Mouse (Mus musculus) 3134 (cell line): ENCODE data around the gene Itga9.
A peak's percentile ranks its signal among the peaks of the same experiment; 100 is the strongest.

Experiments used
- DNase-seq: peaks from one replicate; pipeline ENCODE4 v3.0.0-alpha.2; 2011; ENCODE audit warnings: low spot score; ENCODE audit not compliant: insufficient read length; ENCODE audit errors: extremely low read depth

Itga9 gene

DNA sequence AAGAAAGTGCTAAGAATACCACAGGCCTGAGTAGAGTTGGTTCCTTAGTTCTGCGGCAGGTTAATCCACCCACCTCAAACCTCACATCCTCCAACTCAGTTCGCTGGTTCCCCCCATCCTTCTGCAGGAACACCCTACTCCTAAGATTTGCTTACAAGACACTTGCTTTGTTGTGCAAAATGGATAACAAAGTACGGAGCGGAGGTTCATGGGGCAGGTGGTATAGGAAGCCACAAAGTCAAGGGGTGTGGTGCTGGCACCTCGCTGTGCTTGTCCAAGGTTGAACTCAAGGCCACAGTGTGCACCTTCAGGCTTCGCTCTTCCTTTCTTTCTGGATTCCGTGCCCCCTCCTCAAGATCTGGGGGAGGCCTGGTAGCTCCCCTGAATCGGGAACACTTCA, 257.0 kb downstream of the Itga9 start:
- DNase-seq, result no peak

DNA sequence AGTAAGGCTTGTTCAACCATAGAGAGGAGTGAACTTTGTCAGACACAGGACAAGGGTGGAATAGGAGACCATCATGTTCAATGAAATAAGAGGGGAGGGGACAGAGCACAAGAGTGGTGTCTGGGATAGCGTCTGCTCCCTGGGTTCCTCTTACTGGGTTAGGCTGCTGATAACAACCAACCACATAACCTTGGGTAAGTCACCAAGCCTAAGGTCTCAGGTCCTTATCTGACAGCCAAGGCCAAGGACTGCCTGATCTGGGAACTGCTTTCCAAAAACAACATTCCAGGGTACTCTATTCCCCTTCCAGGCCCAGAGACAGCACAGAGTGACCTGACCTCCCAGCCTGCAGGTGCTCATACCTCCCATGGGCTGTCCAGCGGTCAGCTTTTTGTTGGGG, 260.5 kb downstream of the Itga9 start:
- DNase-seq, result no peak

DNA sequence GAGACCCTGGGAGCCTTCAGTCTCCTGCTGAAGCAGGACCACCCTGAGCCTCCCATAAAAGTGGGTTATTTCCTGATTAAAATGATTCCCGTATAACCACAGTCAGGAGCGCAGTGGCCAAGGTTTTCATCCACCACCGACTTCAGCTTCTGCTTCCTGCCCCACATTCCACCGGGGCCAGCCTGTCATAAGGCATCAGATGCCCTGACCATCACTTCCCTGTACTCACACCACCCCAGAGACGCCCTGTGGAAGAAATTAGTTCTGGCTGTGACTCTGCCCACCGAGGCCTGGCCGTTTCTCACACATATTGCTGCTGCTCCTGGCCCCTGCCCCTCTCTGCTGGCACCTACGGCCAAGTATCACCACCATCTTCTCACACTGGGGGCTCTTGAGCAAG, 261.4 kb downstream of the Itga9 start:
- no peak for DNase-seq

DNA sequence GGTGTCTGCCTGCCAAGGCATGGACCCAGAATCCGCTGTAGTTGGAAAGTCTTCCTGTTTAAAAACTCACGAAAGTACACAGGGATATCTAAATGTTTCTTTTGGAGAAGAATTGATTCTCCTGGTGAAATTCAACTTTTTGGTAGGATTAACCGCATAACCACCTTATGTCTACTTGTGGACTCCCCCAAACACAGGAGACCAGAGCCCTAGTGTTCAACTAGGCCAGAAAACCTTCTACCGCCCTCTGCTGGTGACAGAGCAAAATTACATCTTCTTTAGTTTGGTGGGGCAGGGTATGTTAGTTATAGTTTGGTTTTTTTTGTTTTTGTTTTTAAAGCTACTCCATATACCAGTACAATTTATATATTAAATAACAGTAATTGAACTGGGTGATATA, 264.6 kb downstream of the Itga9 start:
- DNase-seq, result no peak

DNA sequence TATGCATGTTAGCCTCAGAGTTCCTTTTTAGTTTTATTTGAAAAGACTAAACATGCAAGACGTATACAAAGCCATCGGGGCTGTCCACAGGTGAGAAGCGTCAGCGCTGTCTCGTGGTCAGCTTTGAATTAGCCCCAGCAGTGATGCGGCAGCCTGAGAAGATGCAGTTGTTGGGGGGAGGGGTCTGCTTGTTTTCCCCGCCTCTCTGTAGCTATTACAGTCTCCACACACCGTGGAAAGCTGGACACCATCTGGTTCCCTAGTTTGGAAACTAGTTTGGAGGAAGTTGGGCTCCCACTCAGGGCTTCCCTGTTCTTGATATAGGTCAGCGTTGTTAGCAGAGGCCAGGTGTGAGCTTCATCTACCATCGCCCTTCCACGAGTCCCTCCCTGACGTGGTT, 266.5 kb downstream of the Itga9 start:
- no peak for DNase-seq

DNA sequence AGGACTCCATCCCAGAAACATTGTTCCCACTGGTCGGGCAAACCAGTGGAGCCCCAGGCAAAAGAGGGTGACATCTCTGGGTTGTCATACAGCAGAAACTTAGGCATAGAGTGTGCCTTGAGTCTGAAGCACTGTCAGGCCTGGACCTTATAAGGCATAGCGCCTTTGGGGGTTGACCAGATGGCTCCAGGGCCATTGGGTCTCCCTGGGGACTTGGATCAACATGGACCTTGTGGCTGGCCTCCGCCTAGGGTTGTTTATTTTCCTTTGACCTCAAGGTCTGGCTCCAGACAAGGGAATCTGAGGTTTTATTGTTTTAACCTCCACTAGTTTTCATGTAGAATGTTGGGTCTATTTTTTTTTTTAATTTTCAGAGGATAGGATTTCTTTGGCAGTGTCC, 267.1 kb downstream of the Itga9 start:
- DNase-seq, result no peak

DNA sequence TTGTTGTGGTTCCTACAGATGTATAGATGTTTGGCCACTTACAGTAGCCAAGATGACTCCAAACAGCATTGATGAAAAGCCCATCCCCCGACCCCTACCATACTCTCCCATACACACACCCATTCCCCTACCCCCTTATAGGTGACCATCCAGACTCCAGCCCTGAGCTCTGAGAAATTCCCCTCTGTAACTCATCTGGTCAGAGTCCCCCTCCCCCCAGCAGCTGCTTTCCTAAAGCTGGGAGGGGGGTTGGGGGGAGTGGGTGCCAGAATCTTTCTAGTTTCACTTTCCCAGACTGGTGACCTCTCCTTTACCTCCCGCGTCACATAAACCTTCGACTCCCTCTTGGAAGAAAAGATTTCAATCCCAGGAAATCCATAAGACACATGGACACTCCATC, 269.2 kb downstream of the Itga9 start:
- DNase-seq, result no peak

DNA sequence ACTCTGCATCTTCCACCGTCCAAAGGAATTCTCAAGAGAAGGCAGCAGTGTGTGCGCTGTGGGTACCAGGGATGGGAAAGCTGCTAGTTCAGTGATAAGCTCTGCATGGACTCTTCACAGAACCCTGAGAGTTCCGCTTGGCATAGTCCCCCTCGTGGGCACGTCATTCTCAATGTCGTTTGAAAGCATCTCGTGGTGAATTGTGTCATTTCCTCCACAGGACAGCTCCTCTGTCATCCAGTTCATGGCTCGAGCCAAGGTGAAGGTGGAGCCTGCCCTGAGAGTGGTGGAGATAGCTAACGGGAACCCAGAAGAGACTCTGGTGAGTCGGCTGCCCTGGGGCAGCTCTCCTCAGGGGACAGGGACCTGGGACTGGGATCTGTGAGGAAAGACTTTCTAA, 270.4 kb downstream of the Itga9 start:
- DNase-seq, result no peak

DNA sequence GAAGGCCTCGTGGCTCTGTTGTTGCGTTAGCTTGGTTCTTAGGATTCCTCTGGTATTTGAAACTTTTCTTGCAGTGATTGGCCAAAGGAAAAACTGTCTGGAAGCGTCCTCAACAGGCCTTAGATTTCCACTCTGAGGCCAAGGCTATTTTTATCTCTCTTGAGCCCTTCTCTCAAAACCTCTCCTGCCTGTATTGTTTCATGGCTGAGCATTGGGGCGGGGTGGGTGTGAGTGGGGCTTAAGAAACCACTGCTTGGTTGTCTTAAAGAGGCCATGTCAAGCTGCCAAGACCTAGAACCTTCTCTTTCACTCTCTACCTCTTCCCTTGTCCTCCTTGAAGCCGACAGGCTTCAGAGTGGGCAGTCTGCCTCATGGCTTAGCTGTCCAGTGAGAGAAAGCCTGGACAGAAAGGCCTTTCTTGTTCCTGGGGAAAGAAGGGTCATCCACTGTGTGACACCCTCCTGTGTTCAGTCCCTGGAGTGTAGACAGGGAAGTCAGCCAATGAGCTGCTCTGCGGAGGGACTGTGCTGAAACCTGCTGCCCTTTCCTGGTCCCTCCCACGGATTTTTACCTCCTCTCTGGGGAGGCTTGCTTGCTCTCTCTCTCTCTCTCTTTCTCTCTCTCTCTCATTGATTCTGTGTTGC, 271.0 kb downstream of the Itga9 start:
- DNase-seq, result no peak

DNA sequence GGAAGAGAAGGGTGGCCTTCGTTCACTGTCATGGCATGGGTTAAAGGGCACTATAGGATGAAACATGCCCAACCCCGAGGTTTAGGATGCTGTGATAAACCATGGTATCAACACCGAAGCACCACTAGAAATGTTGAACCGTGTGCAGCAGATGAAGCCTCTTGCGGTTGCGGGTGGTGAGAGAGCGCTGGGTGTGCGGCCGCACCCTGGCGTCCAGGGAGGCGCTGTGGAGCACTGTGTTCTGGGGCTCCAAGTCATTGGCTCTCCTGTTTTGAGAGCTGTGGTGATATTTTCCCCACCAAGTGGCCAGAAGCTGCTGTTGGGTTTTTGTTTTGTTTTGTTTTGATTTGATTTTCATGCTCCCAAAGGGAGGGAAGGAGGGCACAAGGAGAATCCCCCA, 272.1 kb downstream of the Itga9 start:
- no peak for DNase-seq

DNA sequence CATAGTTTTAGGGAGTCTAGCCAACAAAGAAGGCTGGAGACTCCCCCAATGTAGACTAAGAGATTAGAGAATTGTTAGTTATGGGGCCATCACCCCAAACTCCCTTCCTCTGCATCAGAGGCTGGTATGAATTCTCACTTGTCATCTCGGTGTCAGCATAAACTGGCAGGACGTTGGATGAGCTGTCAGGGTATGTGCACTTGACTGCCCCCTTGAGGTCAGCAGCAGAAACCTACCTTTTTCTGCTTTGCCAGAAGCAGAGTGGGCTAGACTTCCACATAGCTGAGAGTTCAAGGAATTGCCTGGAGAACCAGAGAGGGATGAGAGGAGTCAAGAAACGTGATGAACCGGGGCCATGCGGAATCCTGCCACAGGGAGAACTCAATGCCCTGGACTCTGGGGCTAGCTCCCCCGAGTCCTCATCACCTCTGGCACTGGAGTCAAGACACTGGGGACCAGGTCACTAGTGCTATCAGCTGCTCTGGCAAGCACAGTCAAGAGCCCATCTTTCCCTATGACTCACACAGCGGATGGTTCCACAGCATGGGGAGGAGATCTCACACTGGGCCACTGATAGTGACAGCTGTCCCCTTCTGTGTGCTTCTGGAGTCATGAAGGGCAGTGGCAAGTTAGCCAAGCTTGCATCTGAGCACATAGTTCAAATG, 274.9 kb downstream of the Itga9 start:
- DNase-seq, result no peak

DNA sequence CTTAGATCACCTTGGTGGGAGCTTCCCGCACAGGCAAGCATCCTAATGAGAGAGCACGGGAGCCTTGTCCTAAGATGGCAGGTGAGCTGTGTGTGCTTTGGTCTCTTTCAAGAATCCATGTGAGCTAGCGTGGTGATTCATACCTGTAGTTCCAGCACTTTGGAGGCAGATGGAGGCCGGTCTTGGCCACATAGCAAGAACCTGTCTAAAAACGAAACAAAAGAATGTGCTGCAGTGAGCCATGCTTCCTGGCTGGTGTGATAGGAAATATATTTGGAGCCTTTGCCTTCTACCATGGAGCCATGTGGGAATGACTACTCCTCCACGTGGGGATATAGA, 275.4 kb downstream of the Itga9 start:
- no peak for DNase-seq

DNA sequence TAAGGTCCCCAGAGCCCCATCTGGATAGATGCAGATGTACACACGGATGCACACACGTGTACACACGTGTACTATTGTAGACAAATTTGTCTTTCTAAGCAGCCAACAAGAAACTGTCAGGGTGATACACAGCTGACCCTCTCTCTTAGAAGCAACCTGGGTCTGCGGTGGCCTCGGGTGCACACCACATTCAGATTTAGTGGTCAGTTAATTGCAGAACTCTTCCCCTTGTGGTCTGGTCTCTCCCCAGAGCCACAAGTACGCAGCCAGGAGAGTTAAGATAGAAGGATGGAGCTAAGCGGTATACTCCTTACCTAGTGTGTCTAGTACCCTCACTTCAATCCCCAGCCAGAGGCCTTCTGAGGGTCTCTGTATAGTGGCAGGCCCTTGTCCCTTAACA, 276.7 kb downstream of the Itga9 start:
- DNase-seq, result no peak

DNA sequence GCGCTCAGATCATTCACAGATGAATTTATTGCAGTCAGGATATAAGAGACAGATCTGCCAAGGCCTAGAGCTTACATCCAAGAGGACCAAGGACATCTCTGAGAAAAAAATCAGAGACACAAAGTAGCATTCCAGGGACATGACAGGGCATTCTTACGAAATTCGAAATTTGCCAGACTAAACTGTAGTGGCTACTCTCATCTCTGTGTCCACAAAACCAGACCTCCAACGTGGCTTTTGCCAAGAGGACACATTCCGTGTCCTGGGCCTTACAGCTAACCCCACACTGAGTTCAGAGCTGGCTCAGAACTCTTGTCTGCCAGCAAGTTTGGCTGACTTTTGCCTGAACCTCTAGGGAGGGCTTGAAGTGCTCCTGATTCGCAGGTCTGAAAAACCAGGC, 279.3 kb downstream of the Itga9 start:
- DNase-seq, result peak; percentile 44

DNA sequence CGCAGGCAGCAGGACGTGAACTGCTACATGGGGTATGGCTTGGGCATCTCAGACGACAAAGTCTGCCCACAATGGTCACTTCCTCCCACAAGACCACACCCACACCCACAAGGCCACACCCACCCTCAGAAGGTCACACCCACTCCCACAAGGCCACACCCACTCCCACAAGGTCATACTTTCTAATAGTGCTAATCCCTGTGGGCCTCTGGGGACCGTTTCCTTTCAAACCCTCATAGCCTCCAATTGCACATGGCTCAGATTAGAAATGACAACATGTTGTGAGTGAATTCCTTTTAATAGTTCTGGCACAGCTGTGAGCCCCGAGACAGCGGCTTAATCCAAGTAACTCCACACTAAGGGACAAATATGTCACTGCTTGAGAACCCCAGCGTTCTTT, 280.7 kb downstream of the Itga9 start:
- no peak for DNase-seq

DNA sequence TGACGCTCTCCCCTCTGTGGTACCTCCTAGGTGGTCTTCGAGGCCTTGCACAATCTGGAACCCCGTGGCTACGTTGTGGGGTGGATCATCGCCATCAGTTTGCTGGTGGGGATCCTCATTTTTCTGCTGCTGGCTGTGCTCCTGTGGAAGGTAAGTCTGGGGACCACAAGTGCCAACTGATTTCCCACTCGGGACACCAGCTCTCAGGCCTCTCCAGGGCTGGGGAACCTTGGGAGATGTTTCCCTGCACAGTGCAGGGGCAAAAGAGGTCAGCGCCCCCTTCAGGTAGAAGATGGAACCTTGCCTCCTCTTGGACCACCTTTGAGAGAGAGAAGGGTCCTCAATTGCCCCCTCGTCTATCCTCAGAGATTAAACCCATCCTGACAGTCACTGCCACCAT, 281.2 kb downstream of the Itga9 start:
- no peak for DNase-seq

DNA sequence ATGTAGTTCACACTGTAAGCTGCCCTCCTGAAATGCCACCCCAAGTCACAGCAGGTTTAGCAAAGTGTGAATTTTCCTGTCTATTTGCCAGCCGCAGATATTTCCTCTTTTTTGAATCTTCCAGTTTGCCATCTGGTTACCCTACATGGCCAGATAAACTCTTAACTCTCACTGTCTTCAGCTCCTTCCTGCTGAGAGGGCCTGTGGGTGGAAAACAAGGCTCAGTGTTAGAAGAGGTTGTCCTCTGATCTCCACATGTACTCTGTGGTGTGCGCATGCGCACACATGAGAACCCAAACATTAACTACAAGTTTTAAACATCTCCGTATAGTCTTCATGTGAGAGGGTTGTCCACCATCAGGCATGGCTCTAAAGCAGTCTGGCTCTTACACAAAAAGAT, 283.7 kb downstream of the Itga9 start:
- DNase-seq, result no peak

DNA sequence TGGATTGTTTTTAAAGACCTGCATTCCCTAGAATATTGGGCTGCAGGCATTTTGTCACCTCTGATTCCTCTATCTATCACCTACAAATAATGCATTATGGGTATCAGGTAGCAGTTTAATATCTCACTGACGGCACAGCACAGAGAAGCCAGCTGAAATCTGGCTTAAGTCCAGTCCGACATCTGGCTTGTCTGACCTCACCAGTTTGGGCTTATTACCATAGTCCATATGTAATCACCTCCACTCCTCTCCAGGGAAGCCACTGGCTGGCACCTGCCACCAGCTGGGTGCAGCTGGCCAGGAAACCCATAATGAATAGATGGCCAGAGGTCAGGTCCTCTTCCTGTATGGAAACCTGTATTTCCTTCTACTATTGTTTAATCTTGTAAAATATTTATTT, 284.2 kb downstream of the Itga9 start:
- DNase-seq, result no peak

DNA sequence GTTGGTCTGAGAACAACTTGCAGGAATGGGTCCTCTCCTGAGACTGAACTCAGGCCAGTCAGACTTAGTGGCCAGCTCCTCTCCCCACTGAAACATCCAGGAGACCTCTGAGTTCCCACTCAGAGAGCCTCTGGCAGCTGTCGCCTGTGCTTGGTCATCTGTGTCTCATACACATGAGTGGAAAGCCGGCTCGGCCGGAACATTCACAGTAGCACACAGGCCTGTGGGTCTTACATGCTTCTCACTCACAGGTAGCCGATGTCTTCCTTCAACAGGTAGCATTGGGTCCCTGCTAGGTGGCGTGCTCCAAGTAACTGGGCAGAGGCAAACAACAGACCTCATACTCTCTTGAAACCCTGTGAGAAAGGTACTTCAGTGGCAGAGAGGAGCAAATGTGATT, 284.6 kb downstream of the Itga9 start:
- no peak for DNase-seq

DNA sequence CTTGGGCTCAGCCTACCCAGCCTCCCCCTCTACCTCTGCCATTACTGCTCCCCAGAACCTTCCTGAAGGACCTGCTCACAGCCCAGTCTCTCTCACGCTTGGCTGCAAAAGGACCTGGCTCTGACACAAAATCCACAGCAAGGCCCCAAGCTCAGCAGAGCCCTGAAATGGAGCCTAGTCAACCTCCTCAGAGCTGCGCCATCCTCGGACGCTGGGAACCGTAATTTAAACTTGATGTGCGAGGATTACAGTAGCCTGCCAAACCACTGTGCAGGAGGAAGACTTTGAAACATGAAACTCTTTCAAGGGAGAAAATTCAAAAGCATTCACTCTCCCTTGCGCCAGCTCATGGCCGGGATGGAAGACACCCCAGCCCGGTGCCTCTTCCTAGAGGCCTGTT, 285.1 kb downstream of the Itga9 start:
- no peak for DNase-seq

DNA sequence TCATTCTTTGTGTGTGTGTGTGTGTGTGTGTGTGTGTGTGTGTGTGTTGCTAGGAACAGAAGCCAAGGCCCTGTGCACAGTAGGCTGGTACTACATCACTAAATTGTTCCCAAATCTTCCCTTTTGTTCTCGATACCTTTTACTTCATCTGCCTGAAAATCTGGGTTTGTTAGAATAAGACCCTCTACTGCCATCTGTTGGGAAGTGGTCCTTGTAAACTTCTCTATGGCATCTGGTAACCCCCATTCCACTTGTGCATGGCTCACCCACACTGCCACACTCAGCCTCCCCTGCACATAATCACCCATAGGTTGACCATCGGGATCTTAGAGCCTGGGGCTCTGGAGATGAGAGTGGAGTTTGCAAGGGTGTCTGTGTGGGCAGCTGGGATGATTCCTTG, 288.6 kb downstream of the Itga9 start:
- no peak for DNase-seq

DNA sequence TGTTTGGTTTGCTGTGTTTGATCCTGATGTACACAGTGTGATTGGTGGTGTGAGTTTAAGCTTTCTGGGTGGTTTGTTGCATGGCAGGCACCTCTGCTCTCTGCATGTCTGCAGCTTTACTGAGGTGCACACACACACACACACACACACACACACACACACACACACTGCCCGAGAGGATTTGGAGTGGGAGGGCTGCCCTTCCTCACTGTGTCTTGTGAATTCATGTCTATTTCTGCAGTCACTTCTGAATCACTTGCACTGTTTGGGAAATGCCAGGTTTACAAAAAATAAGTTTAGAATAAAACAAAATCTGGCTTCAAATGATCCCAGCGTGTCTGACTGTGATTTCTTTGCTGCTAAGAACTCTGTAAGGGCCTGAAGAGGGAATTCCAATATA, 294.2 kb downstream of the Itga9 start:
- DNase-seq, result no peak

DNA sequence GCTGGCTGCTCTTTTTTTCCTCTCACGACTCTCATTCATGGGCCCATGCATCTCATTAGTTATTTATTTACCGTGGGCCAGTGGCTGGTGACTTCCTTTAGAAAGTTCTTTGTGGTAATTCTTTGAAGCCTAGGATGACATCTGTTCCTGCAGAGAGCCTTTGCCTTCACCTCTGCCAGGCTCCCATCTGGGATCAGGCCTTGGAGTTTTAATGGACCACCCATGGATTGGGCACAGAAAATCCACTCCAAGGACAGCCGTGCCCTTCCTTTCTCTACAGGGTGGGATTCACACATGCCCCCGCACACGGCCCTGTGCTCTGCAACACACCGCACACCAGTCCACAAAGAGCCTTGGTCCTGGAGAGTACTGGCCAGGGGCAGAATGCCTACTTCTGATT, 295.4 kb downstream of the Itga9 start:
- DNase-seq, result no peak
